Mouse (Mus musculus): Measurements from ENCODE around the gene Mbd5.

Mbd5 gene

DNA sequence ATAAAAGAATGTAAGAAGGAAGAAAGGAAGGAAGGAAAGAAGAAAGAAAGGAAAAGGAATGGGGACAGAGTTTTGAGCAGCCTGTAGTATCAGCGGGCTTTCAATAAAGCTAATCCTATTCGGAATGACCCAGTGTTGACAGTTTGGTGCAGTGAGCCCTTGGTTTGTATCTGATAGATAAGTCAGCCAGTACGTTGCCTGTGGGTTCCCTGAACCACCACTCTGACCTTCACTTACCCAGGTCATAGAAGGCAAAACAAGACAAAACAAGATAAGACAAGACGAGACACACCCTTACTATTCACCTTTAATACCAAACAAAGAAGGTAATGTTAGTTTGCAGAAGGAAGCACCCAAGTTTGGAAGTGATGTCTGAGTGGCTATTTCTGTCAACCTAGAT, 401.5 kb downstream of the Mbd5 start:
- no peak for DNase-seq

DNA sequence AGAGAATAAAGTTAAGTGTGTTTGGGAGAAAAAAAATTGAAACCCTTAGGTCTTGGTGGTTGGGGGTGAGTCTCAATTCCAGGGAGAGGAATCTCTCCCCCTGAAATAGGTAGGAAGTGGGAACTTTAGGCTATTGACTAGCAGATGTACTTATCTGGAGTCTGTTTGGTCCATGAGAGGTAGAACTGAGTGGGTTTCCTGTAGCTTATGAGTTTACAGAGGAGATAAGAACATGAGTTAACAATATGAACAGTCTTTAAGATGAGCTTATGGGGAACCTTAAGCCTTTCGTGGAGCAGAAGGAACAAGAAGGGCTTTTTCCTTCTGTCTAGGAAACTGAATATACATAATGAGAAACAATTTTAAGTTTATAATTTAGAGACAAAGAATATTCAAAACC, 404.8 kb downstream of the Mbd5 start:
- no peak for DNase-seq

DNA sequence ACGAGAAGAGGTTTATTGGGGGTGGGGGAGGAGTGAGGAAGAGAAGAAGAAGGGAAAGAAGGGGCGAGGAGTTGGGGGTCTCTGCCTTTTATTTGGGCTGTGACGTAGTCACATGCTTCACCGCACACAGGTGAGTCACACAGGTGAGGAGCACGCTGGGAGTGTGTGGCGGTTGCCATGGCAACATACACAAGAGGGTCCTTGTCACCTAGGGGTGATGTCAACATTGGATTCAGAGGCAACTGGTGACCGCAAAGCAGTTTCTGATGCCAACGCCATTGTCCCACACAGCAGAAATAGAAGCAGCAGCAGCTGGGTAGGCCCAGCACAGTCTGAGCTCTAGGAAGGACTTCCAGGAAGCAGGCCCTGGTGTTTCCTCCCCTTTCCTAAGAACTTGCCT, 406.6 kb downstream of the Mbd5 start:
- DNase-seq = no peak

DNA sequence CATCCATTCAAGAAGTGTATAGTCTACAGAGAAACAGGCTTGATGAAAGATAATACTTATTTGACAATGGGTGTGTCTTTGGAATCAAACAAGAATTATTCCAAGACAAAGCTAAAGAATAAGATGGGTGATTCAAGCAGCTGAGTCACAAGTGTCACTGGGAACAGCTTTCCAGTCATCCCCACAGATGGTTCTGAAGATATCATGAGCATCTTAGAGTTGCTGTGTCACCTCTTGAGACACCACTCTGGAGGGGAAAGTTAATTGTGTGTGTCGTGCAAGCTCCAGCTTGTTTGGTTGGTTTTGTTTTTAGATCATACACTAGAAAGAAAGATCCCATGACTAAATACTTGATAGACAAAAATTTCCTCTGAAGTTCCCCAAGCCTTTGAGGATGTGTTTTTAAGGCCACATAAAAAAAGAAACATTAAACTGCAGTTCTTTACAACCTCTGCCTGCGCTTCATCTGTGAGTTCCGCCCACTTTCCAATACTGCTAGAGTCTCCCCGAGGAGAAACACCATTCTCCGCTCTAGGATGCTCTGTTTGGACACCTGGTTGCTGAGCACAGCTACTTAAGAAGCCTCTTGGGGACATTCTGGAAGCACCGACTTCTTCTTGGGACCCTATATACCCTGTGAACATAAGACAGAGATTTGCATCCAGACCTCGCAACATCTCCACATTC, 409.0 kb downstream of the Mbd5 start:
- DNase-seq = no peak

DNA sequence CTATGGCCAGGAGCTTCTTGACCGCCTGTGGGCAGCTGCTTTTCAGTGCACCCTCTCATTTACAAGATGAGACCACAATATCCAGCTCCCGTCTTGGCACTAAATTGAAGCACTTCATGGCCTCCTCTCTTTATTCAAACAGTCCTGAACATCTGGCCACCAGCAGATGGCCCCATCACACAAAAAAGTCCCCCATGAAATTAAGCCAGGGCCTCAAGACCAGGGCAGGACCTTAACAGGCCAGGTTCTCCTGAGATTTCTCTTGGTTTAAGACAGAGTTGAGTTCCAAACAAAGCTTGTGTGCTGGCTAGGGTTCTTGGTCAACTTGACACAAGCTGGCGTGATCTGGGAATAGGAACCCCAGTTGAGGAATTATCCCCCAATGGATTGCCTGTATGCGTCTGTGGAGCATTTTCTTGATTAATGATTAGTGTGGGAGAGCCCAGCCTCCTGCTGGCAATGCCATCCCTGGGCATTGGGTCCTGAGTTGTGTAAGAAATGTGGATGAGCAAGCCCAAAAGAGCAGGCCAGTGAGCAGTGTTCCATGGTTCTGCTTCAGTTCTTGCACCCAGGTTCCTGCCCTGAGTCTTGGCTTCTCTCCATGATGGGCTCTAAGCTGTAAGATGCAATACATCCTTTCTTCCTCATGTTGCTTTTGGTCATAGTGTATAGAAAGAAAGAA, 409.7 kb downstream of the Mbd5 start:
- peak; percentile 58 for DNase-seq

GRCm38 (mm10) chr2:49359706-49360105, 410.4 kb downstream of the Mbd5 start:
- DNase-seq = no peak

DNA sequence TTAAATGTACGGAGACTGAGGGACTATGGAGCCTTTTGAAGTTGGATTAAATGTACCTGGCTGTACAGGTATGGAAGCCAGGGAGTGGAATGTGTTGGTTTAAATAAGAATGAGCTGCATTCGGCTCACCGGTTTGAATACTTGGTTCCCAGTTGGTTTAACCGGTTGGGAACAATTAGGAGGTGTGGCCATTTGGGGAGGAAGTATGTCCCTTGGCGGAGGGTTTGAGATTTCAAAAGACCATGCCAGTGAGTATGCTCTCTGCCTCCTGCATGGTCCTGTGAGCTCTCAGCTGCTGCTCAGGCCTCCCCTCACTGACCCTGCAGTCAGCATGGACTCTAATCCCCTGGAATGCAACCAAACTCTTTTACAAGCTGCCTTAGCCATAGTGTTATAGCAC, 415.2 kb downstream of the Mbd5 start:
- no peak for DNase-seq

GRCm38 (mm10) chr2:49366878-49367545, 417.7 kb downstream of the Mbd5 start:
- DNase-seq = no peak

GRCm38 (mm10) chr2:49367546-49367917, 418.2 kb downstream of the Mbd5 start:
- no peak for DNase-seq

DNA sequence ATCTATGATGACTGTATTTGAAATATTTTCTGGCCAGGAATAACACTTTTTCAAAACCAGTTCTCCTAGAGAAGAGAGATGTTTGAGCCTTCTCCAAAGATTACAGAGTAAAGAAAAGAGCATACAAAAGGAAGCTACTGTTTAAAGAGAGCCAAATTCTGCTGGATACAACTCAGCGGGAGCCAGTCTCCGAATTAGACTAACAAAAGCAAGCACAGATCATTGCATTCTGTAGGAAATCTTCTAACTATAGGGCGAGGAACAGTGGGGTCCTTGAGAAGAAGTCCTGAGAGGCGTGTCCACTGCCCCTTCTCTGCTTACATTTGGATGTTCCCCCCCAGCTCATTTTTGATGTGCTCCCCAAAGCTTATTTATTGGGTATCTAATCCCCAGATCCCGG, 422.3 kb downstream of the Mbd5 start:
- DNase-seq = no peak

DNA sequence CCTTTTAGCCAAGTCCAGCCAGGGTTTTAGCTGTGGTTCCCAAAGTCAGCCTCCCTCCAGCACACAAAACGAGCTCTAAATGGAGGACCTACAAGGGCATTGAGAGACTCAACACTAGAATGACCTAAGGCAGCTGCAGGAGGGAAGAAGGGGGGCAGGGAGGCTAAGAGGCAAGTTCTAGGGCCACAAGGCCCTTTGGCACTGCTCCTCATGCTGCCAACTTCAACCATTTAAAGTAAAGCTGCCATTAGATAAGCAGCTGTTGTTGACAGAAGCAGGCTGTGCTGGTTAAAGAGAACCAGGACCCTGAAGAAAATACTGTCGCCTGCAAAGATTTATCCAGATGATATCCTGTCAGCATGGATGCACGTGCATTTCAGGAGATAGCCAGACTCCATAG, 423.3 kb downstream of the Mbd5 start:
- no peak for DNase-seq
